Mouse (Mus musculus): ENCODE results near the gene Dlg2.

The Dlg2 gene

DNA sequence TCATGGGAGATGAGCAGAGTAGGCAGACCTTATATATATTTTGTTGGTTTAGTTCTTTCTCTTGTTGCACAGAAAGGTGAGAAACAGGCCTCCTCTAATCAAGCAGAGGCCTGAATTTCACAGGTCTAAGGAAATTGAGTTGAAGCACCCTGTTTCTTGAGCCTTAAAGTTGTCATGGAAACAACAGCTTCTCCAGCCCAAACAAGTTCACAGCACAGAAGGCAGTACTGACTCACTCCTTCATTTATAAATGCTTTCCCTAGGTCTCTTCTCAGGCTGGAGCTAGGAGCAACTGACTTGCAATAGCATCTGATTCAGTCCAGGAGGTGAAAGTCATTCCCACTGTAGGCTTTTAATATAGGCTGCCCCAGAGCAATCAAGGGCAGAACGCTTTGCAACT is 1890.6 kb downstream of the Dlg2 start:
- in situ Hi-C loops (cut with MboI; ENCODE audit: low pct_unique_long_range_greater_than_20kb in 1 of 2, low sequenced_read_pairs in 2 of 2, unreplicated experiment in 1 of 2) = no loop called here

- in situ Hi-C loops (cut with MboI; ENCODE audit: low pct_unique_long_range_greater_than_20kb in 1 of 2, low sequenced_read_pairs in 2 of 2, unreplicated experiment in 1 of 2) = no loop called here
Observed at GRCm38 (mm10) chr7:92370521-92370920, 1894.0 kb downstream of the Dlg2 start.

DNA sequence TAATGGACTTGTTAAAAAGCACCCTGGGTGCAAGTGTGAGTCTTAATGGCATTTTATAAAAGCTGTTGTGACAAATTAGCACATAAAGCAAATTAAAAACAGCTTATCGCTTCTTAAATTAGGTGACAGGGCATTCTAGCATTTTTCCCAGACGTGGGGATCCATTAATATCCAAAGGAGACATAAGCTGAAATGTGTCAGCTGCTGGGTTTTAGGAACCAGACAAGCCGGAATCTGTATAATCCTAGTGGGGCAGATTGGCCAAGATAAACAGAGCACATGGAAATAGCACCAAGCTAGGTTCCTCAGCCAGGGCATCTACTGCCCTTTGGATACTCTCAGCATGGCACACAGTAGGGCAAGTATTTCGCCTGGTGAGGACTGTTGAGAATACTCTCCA is 1895.2 kb downstream of the Dlg2 start:
- in situ Hi-C loops (cut with MboI; ENCODE audit: low pct_unique_long_range_greater_than_20kb in 1 of 2, low sequenced_read_pairs in 2 of 2, unreplicated experiment in 1 of 2) = no loop called here

DNA sequence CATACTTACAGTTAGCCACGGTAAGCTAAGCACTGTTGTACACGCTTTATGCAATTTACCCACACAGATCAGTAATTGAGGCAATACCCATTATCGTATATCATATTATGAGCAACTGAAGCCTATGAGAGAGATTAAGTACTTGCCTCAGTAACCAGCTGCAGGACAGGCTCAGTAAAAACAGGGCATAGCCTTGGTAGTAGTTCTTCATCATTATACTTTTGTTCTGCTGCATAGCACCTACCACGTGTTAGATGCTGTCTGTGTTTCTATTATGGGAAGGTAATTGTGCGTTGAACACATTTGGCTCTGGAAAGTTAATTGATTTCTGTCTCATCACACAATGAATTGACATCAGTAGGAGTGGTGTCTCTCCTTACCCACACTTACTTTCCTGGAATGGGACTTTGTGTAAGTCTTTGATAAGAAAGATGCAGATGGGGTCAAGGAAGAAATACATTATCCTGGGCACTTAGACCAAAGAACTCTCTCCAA is 1897.4 kb downstream of the Dlg2 start:
- in situ Hi-C loops (cut with MboI; ENCODE audit: low pct_unique_long_range_greater_than_20kb in 1 of 2, low sequenced_read_pairs in 2 of 2, unreplicated experiment in 1 of 2) = no loop called here

GRCm38 (mm10) chr7:92383913-92384484 is 1907.5 kb downstream of the Dlg2 start:
- in situ Hi-C loops (cut with MboI; ENCODE audit: low pct_unique_long_range_greater_than_20kb in 1 of 2, low sequenced_read_pairs in 2 of 2, unreplicated experiment in 1 of 2) = no loop called here

DNA sequence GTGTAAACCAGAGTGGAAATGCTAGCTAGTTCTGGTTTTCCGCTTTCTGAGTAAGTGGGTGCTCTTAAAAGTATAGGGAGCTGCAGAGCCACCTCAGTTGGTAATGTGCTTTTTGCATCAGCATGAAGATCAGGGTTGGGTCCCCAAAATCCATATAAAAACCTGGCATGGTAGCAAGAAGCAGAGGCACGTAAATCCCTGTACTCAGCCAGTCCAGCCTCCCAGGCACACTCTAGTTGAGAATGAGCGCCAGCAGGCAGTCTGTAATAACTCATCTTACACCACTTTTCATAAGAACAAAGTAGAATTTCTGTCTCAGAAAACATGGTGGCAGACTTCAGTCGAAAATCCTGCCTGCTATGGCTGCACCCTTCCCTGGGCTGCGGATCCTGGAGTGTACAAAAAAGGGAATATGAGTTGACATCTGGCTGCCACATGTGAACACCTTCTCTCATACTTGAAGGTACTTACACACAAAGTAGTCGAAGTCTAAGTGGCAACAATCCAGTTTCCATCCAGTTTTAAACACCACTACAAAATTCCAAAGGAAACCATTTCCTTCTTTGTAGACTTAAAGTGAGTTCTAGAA is 1915.7 kb downstream of the Dlg2 start:
- in situ Hi-C loops (cut with MboI; ENCODE audit: low pct_unique_long_range_greater_than_20kb in 1 of 2, low sequenced_read_pairs in 2 of 2, unreplicated experiment in 1 of 2) = no loop called here

DNA sequence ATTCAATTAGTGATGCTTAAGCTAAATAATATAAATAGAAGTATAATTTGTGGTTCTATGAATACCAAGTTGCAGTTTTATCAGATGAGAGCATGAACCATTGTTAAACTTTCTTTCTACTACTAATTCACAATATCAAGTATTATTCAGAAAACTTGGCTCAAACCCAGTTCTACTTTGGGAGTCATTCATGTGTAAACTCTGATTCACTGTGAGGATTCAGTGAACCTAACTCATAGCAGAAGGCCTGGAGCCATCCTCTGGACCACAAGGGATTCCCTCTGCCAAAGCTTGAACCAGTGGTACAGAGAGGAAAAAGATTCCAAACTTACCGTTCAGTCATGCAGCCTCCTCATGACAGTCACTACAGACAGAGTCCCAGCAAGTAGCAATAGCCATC is 1920.3 kb downstream of the Dlg2 start:
- in situ Hi-C loops (cut with MboI; ENCODE audit: low pct_unique_long_range_greater_than_20kb in 1 of 2, low sequenced_read_pairs in 2 of 2, unreplicated experiment in 1 of 2) = no loop called here

GRCm38 (mm10) chr7:92398841-92399240 is 1922.4 kb downstream of the Dlg2 start:
- in situ Hi-C loops (cut with MboI; ENCODE audit: low pct_unique_long_range_greater_than_20kb in 1 of 2, low sequenced_read_pairs in 2 of 2, unreplicated experiment in 1 of 2) = no loop called here

GRCm38 (mm10) chr7:92400551-92400950 is 1924.1 kb downstream of the Dlg2 start:
- in situ Hi-C loops (cut with MboI; ENCODE audit: low pct_unique_long_range_greater_than_20kb in 1 of 2, low sequenced_read_pairs in 2 of 2, unreplicated experiment in 1 of 2) = loop anchor here in 1 of 2 experiments (25.0 kb wide), 1 partner anchor 288 kb away; no protein-coding TSS in a partner anchor

GRCm38 (mm10) chr7:92401001-92401688 is 1924.7 kb downstream of the Dlg2 start:
- in situ Hi-C loops (cut with MboI; ENCODE audit: low pct_unique_long_range_greater_than_20kb in 1 of 2, low sequenced_read_pairs in 2 of 2, unreplicated experiment in 1 of 2) = loop anchor here in 1 of 2 experiments (25.0 kb wide), 1 partner anchor 289 kb away; no protein-coding TSS in a partner anchor

DNA sequence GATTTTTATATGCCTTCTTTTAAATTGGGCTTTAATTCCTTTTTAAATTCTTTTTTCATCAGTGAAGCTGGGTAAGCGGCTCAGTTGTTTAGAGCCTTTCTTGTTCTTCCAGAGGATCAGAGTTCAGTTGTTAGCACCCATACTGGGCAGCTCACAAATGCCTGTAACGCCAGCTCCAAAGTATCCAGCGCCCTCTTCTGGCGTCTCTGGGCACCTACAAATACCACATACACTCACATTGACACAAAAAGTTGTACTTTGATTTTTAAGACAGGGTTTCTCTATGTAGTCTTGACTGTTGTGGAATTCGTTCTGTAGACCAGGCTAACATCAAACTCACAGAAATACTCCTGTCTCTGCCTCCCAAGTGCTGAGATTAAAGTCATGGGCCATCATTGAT is 1932.0 kb downstream of the Dlg2 start:
- in situ Hi-C loops (cut with MboI; ENCODE audit: low pct_unique_long_range_greater_than_20kb in 1 of 2, low sequenced_read_pairs in 2 of 2, unreplicated experiment in 1 of 2) = loop anchor here in 1 of 2 experiments (25.0 kb wide), 1 partner anchor 296 kb away; no protein-coding TSS in a partner anchor

DNA sequence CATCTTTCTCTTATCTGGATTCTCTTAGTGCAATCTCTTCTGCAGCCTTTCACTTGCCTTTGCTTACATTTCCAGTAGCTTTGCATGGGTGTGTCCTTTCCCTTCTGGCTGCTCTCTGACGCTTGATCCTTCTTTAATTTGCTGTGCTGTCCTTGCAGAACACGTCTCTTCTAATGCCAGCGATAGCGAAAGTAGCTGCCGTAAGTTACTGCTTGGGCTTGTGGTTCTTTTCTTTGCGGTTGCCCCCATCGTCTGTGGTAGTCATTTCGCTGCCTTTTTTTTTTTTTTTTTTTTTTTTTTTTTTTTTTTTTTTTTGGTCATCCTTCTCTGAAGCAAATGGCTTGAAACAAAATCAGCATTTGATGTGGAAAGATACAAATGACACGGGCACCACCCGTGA is 1944.0 kb downstream of the Dlg2 start:
- in situ Hi-C loops (cut with MboI; ENCODE audit: low pct_unique_long_range_greater_than_20kb in 1 of 2, low sequenced_read_pairs in 2 of 2, unreplicated experiment in 1 of 2) = loop anchor here in 1 of 2 experiments (25.0 kb wide), 1 partner anchor 308 kb away; no protein-coding TSS in a partner anchor

DNA sequence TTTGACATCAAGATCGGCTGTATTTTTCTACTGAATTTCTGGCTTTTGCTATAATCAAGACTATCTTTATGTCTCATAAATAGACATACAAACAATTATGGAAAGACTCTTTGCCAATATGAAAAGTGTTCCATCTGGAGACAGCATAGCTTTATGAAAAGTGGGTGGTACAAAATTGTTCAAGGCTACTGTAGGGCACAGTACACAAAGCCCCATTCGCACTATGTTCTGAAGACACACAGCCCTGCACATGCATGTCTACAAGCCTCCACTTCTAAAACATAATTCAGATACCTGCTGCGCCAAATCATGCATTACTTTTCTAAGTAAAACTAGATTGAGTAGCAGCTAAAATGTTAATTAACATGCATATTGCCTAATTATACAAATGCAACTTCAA is 1946.5 kb downstream of the Dlg2 start:
- in situ Hi-C loops (cut with MboI; ENCODE audit: low pct_unique_long_range_greater_than_20kb in 1 of 2, low sequenced_read_pairs in 2 of 2, unreplicated experiment in 1 of 2) = loop anchor here in 1 of 2 experiments (25.0 kb wide), 1 partner anchor 311 kb away; no protein-coding TSS in a partner anchor

GRCm38 (mm10) chr7:92424703-92425102 is 1948.2 kb downstream of the Dlg2 start:
- in situ Hi-C loops (cut with MboI; ENCODE audit: low pct_unique_long_range_greater_than_20kb in 1 of 2, low sequenced_read_pairs in 2 of 2, unreplicated experiment in 1 of 2) = loop anchor here in 1 of 2 experiments (25.0 kb wide), 1 partner anchor 312 kb away; no protein-coding TSS in a partner anchor

- in situ Hi-C loops (cut with MboI; ENCODE audit: low pct_unique_long_range_greater_than_20kb in 1 of 2, low sequenced_read_pairs in 2 of 2, unreplicated experiment in 1 of 2) = no loop called here
Observed at GRCm38 (mm10) chr7:92427280-92427679, 1950.8 kb downstream of the Dlg2 start.

DNA sequence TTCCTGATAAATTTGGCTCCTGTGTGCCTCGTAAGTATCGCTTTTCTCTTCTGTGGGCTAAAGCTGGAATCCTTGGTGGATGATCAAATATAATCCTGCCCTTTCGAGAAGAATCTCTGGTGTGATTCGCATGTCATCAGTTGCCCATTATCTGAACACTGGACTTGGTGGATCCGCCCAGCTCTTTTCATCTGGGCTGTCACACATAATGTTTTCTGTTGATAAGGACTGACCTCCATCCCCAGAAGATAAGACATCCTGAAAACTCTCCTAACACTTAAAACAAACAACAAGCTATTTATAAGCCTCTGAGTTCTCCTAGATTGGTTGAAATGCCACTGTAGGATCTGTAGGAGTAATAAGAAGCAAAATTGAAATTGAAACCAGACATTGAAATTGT is 1952.2 kb downstream of the Dlg2 start:
- in situ Hi-C loops (cut with MboI; ENCODE audit: low pct_unique_long_range_greater_than_20kb in 1 of 2, low sequenced_read_pairs in 2 of 2, unreplicated experiment in 1 of 2) = no loop called here

DNA sequence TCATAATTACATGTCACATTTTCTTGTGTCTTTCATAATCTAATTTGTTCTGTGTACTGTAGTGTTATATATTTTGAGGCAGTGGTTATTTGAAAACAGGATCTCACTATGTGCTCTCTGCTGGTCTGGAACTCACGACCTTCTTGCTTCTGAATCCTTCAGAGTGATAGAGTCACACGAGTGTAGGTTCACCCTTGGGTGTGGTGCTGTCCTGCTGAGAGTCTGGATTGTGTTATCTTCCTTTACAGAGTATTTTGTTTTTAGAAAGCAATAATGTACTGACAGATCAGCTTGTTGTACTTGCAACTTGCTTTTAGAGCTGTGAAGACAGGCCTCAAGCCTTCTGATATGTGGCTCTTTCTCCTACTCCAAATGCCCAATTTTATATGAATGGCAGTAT is 1953.8 kb downstream of the Dlg2 start:
- in situ Hi-C loops (cut with MboI; ENCODE audit: low pct_unique_long_range_greater_than_20kb in 1 of 2, low sequenced_read_pairs in 2 of 2, unreplicated experiment in 1 of 2) = no loop called here

GRCm38 (mm10) chr7:92437168-92437567 is 1960.7 kb downstream of the Dlg2 start:
- in situ Hi-C loops (cut with MboI; ENCODE audit: low pct_unique_long_range_greater_than_20kb in 1 of 2, low sequenced_read_pairs in 2 of 2, unreplicated experiment in 1 of 2) = no loop called here

Measured in mouse embryonic stem cell (cell line).